Mouse (Mus musculus): ENCODE results near the gene Cadm2. TPM values are rescaled to one million over a fixed set of nuclear protein-coding genes. Genes with fewer than 3 reads are reported as not detected.

The Cadm2 gene
- polyA plus RNA-seq, 1 experiment = 0.04 TPM

GRCm38 (mm10) chr16:67617256-67617655 lies 3.5 kb downstream of the Cadm2 start:
- no peak overlapping the region for H3K4me3 ChIP-seq (ENCODE audit: low read depth, low read length)
- H3K27ac ChIP-seq (ENCODE audit: insufficient read depth, low read depth, low read length) = no peak overlapping the region
- no peaks in the 10 kb centered on the region for H3K36me3 ChIP-seq (ENCODE audit: control insufficient read depth, insufficient read depth, low read length)
- TF ChIP-seq CTCF (IDR thresholded peaks at IDR 0.05; ENCODE audit: extremely low read depth, insufficient read length, insufficient replicate concordance, low read depth, low read length) = no peak
- no peak for TF ChIP-seq POLR2A (IDR thresholded peaks at IDR 0.05; ENCODE audit: low read depth, low read length)
- WGBS = 4% methylated on average over 1 of the region's 1 CpGs
- peaks cover 7% of the 10 kb centered on the region for H3K4me1 ChIP-seq (ENCODE audit: control insufficient read depth, insufficient read depth, insufficient read length, low read length)
- H3K27me3 ChIP-seq (ENCODE audit: control insufficient read depth, insufficient read depth, low read length) = peaks cover 26% of the 10 kb centered on the region

DNA sequence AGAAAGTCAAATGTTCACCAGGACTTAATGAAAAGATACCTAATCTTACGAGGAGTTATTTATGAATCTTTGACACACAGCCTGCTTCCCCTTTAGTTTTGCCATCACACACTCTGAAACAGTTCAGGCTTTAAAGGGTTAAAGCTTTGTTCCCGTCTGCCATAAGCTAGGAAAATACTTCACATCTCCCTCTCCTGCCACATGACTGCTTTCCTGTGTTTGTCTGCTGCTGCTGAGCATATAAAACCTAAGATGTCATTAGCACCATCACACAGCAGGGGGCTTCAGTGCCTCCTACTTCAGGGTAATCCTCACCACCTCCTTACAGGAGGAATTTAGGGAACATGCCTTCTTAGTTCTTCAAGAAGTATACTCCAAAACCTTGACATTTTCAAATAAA lies 6.8 kb downstream of the Cadm2 start:
- H3K4me1 ChIP-seq (ENCODE audit: control insufficient read depth, insufficient read depth, insufficient read length, low read length) = no peaks in the 10 kb centered on the region
- H3K27ac ChIP-seq (ENCODE audit: insufficient read depth, low read depth, low read length) = no peak overlapping the region
- TF ChIP-seq CTCF (IDR thresholded peaks at IDR 0.05; ENCODE audit: extremely low read depth, insufficient read length, insufficient replicate concordance, low read depth, low read length) (no peak), POLR2A (IDR thresholded peaks at IDR 0.05; ENCODE audit: low read depth, low read length) (no peak)
- peaks cover 8% of the 10 kb centered on the region; the same call in 1 of the 2 replicates for H3K27me3 ChIP-seq (ENCODE audit: control insufficient read depth, insufficient read depth, low read length)
- 30% methylated on average over 2 of the region's 2 CpGs for WGBS
- H3K36me3 ChIP-seq (ENCODE audit: control insufficient read depth, insufficient read depth, low read length) = no peaks in the 10 kb centered on the region
- H3K4me3 ChIP-seq (ENCODE audit: low read depth, low read length) = no peak overlapping the region

- 53% methylated on average over 7 of the region's 7 CpGs for WGBS
- Histone ChIP-seq H3K27ac (ENCODE audit: insufficient read depth, low read depth, low read length) (no peak overlapping the region), H3K36me3 (ENCODE audit: control insufficient read depth, insufficient read depth, low read length) (no peaks in the 10 kb centered on the region), H3K4me3 (ENCODE audit: low read depth, low read length) (no peak overlapping the region), H3K4me1 (ENCODE audit: control insufficient read depth, insufficient read depth, insufficient read length, low read length) (no peaks in the 10 kb centered on the region), H3K27me3 (ENCODE audit: control insufficient read depth, insufficient read depth, low read length) (no peaks in the 10 kb centered on the region)
- no peak for TF ChIP-seq POLR2A (IDR thresholded peaks at IDR 0.05; ENCODE audit: low read depth, low read length)
- TF ChIP-seq CTCF (IDR thresholded peaks at IDR 0.05; ENCODE audit: extremely low read depth, insufficient read length, insufficient replicate concordance, low read depth, low read length) = no peak
These were observed 9.6 kb downstream of the Cadm2 start for GRCm38 (mm10) chr16:67610904-67611681.

- Histone ChIP-seq H3K27ac (ENCODE audit: insufficient read depth, low read depth, low read length) (no peak overlapping the region), H3K27me3 (ENCODE audit: control insufficient read depth, insufficient read depth, low read length) (no peaks in the 10 kb centered on the region), H3K4me1 (ENCODE audit: control insufficient read depth, insufficient read depth, insufficient read length, low read length) (no peaks in the 10 kb centered on the region), H3K36me3 (ENCODE audit: control insufficient read depth, insufficient read depth, low read length) (no peaks in the 10 kb centered on the region), H3K4me3 (ENCODE audit: low read depth, low read length) (no peak overlapping the region)
- no peak for TF ChIP-seq CTCF (IDR thresholded peaks at IDR 0.05; ENCODE audit: extremely low read depth, insufficient read length, insufficient replicate concordance, low read depth, low read length)
- no peak for TF ChIP-seq POLR2A (IDR thresholded peaks at IDR 0.05; ENCODE audit: low read depth, low read length)
- 29% methylated on average over 4 of the region's 4 CpGs for WGBS
These were observed 11.6 kb downstream of the Cadm2 start for GRCm38 (mm10) chr16:67609116-67609515.

DNA sequence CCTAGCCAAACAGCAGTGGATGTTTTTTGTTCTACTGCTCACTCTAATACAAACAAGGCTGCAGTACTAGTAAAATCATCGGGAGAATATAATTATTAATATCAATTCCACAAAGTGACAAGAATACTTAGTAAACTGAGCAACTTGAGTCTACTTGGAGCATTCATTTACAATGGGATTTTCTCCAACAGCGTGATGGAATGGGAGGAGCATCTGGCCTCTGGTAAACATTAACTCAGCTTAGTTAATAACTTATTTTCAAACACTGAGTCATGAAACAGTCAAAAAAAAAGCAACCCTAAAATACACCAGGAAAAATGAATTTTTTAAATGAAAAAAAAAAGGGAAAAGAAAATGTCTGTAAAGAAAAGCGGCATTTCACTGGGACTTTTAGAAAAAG lies 12.2 kb downstream of the Cadm2 start:
- H3K36me3 ChIP-seq (ENCODE audit: control insufficient read depth, insufficient read depth, low read length) = no peaks in the 10 kb centered on the region
- TF ChIP-seq CTCF (IDR thresholded peaks at IDR 0.05; ENCODE audit: extremely low read depth, insufficient read length, insufficient replicate concordance, low read depth, low read length) (no peak), POLR2A (IDR thresholded peaks at IDR 0.05; ENCODE audit: low read depth, low read length) (no peak)
- H3K27me3 ChIP-seq (ENCODE audit: control insufficient read depth, insufficient read depth, low read length) = no peaks in the 10 kb centered on the region
- H3K27ac ChIP-seq (ENCODE audit: insufficient read depth, low read depth, low read length) = no peak overlapping the region
- 39% methylated on average over 3 of the region's 3 CpGs for WGBS
- H3K4me3 ChIP-seq (ENCODE audit: low read depth, low read length) = no peak overlapping the region
- H3K4me1 ChIP-seq (ENCODE audit: control insufficient read depth, insufficient read depth, insufficient read length, low read length) = no peaks in the 10 kb centered on the region

- WGBS = 81% methylated on average over 6 of the region's 6 CpGs
- Histone ChIP-seq H3K4me1 (ENCODE audit: control insufficient read depth, insufficient read depth, insufficient read length, low read length) (no peaks in the 10 kb centered on the region), H3K27me3 (ENCODE audit: control insufficient read depth, insufficient read depth, low read length) (no peaks in the 10 kb centered on the region), H3K36me3 (ENCODE audit: control insufficient read depth, insufficient read depth, low read length) (no peaks in the 10 kb centered on the region), H3K4me3 (ENCODE audit: low read depth, low read length) (no peak overlapping the region), H3K27ac (ENCODE audit: insufficient read depth, low read depth, low read length) (no peak overlapping the region)
- no peak for TF ChIP-seq POLR2A (IDR thresholded peaks at IDR 0.05; ENCODE audit: low read depth, low read length)
- TF ChIP-seq CTCF (IDR thresholded peaks at IDR 0.05; ENCODE audit: extremely low read depth, insufficient read length, insufficient replicate concordance, low read depth, low read length) = no peak
These were observed 15.0 kb downstream of the Cadm2 start for GRCm38 (mm10) chr16:67605661-67606060.

DNA sequence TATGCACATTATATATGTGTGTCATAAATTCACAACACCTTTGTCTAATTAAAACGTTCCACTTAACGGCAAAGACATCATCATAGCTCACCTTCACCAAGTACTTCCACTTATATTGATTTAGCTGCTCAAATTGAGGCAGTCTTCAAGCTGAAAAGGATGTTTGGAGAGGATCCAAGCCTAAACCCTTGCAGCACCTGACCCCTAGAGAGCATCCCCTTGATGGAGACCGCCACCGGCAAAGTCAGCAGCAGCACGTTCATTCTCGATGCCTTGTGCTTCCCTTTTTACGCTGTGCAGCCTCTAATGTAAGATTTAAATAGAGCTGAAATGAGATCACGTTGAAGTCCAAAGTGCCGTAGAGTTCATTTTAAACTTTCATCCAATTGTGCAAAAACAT lies 20.7 kb downstream of the Cadm2 start:
- H3K36me3 ChIP-seq (ENCODE audit: control insufficient read depth, insufficient read depth, low read length) = no peaks in the 10 kb centered on the region
- TF ChIP-seq POLR2A (IDR thresholded peaks at IDR 0.05; ENCODE audit: low read depth, low read length) (no peak), CTCF (IDR thresholded peaks at IDR 0.05; ENCODE audit: extremely low read depth, insufficient read length, insufficient replicate concordance, low read depth, low read length) (no peak)
- H3K4me3 ChIP-seq (ENCODE audit: low read depth, low read length) = no peak overlapping the region
- H3K4me1 ChIP-seq (ENCODE audit: control insufficient read depth, insufficient read depth, insufficient read length, low read length) = no peaks in the 10 kb centered on the region
- no peaks in the 10 kb centered on the region for H3K27me3 ChIP-seq (ENCODE audit: control insufficient read depth, insufficient read depth, low read length)
- 87% methylated on average over 9 of the region's 9 CpGs for WGBS
- H3K27ac ChIP-seq (ENCODE audit: insufficient read depth, low read depth, low read length) = no peak overlapping the region

Data from small intestine, adult 2 months (tissue).